ENCODE assay signal across 8 mouse cellular contexts in the genomic region with DNA sequence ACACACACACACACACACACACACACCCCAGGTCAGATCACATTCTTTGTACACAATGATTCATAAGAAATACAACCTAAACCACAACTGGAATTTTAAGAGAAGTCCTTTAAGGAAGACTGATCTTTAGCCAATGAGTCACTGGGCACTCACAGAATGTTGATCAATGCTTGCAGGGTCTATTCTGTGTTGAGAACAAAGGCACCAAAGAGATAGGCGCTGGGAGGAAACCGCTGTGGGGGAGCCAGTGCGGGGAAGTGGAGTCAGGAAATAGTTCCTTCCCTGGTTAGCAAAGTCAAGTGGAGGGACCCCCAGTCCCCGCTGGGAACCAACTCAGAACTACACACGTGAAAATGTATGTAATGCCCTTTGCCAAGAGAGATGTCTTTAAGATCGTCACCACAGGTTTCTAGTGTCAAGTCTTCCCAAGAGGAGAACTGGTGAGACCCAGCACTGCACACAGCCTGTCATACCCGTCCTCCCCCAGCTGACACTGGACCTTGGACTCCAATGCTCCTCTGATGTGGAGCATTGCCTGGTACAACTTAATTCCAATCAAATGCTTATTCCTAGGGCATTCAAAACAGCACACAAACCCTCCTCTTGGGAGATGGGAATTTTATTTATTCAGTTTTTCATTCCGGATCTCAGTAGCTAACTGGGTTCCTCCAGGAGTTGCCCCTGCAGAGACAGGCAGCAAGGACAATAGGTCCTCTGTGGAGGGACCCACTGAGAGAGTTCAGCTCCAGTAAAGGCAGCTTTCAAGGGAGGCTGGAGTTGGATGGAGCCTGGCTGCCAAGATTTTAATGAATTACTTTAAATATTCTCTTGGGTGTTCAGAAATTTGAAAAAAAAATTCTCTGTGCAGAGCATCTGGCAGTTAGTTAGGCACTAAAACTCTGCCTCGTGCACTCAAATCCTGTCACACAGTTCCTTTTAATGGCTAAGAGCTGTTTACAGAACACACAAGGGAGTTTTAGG. TPM values are rescaled to one million over a fixed set of nuclear protein-coding genes. Genes with fewer than 3 reads are reported as not detected.
DNase-seq lines count a peak whose midpoint lies in the region; ATAC-seq and TF ChIP-seq lines count a peak whose summit lies in the region.

No protein-coding gene starts in this region.

- peak; percentile 44; the same call in 1 of the 2 replicates for ATAC-seq in hindbrain, embryonic 13.5 days (ENCODE audit: low FRiP score)
- peak; percentile 62; the same call in 1 of the 2 replicates for ATAC-seq in midbrain, postnatal 0 days (ENCODE audit: low FRiP score)
- no peak for ATAC-seq in megakaryocyte progenitor cell, adult 5-6 weeks (replicated peaks; ENCODE audit: poor library complexity)

- WGBS in hindbrain, embryonic 13.5 days = 12% methylated on average over 9 of the region's 9 CpGs
- WGBS in midbrain, postnatal 0 days = 24% methylated on average over 9 of the region's 9 CpGs
- WGBS in heart, adult 2 months = 41% methylated on average over 9 of the region's 9 CpGs

- H3K4me3 ChIP-seq in hindbrain, embryonic 13.5 days = no peak overlapping the region
- H3K4me3 ChIP-seq in midbrain, postnatal 0 days (ENCODE audit: low read depth, low read length) = no peak overlapping the region
- no peak overlapping the region for H3K4me3 ChIP-seq in heart, adult 2 months

- H3K27me3 ChIP-seq in hindbrain, embryonic 13.5 days = no peaks in the 10 kb centered on the region
- no peaks in the 10 kb centered on the region for H3K27me3 ChIP-seq in midbrain, postnatal 0 days (ENCODE audit: insufficient read depth, low read length)
- no peaks in the 10 kb centered on the region for H3K27me3 ChIP-seq in heart, adult 2 months (ENCODE audit: control insufficient read depth, insufficient read depth, low read length)

- no peak overlapping the region for H3K9ac ChIP-seq in hindbrain, embryonic 13.5 days
- no peak overlapping the region for H3K9ac ChIP-seq in midbrain, postnatal 0 days (replicated peaks; ENCODE audit: low read length, poor library complexity, severe bottlenecking)
- H3K9ac ChIP-seq in heart, adult 2 months (ENCODE audit: low read depth, low read length) = no peak overlapping the region

- no peak for TF ChIP-seq CTCF in midbrain, postnatal 0 days (IDR thresholded peaks at IDR 0.05)
- TF ChIP-seq CTCF in heart, adult 2 months (IDR thresholded peaks at IDR 0.05) = no peak

- H3K4me1 ChIP-seq in hindbrain, embryonic 13.5 days (replicated peaks) = peaks cover 36% of the 10 kb centered on the region
- 0 out of 2 replicates have a peak, but pooled peaks cover 8% of the 10 kb centered on the region for H3K4me1 ChIP-seq in midbrain, postnatal 0 days (ENCODE audit: insufficient read depth, low read length)
- H3K4me1 ChIP-seq in heart, adult 2 months (ENCODE audit: control insufficient read depth, insufficient read depth, low read length) = peaks cover 1% of the 10 kb centered on the region; the same call in 1 of the 2 replicates

- H3K36me3 ChIP-seq in hindbrain, embryonic 13.5 days = no peaks in the 10 kb centered on the region
- no peaks in the 10 kb centered on the region for H3K36me3 ChIP-seq in midbrain, postnatal 0 days (ENCODE audit: insufficient read depth, low read length)
- H3K36me3 ChIP-seq in heart, adult 2 months (ENCODE audit: control insufficient read depth, insufficient read depth, low read length) = no peaks in the 10 kb centered on the region

- peaks cover 6% of the 10 kb centered on the region; the same call in 1 of the 2 replicates for H3K9me3 ChIP-seq in hindbrain, embryonic 13.5 days
- H3K9me3 ChIP-seq in midbrain, postnatal 0 days (ENCODE audit: low read length) = 0 out of 2 replicates have a peak, but pooled peaks cover 3% of the 10 kb centered on the region

- intact Hi-C loops in heart, adult 2 months (cut with DNase I) = no loop called here

- TF ChIP-seq EP300 in heart, adult 2 months (IDR thresholded peaks at IDR 0.05; ENCODE audit: insufficient read depth, low read depth, low read length) = no peak

- TF ChIP-seq POLR2A in heart, adult 2 months (IDR thresholded peaks at IDR 0.05; ENCODE audit: insufficient read depth, low read depth, low read length) = no peak

- no peak overlapping the region for H3K4me2 ChIP-seq in hindbrain, embryonic 13.5 days
- H3K4me2 ChIP-seq in midbrain, postnatal 0 days (ENCODE audit: low read depth, low read length, poor library complexity, severe bottlenecking) = no peak overlapping the region

- H3K79me2 ChIP-seq in heart, adult 2 months (replicated peaks; ENCODE audit: control insufficient read depth, insufficient read depth, low read length) = no peaks in the 10 kb centered on the region

- DNase-seq in layer of hippocampus, adult 8-10 months (ENCODE audit: low spot score in 2 of 2) = peak; percentile 22 to 32
- no peak for DNase-seq in layer of hippocampus, postnatal 36 days
- peak; percentile 42 for DNase-seq in embryo, embryonic 10.5 days (ENCODE audit: low spot score)
- peak; percentile 68 for DNase-seq in midbrain, postnatal 0 days (ENCODE audit: low spot score)
- DNase-seq in heart, adult 2 months = no peak
- no peak for DNase-seq in thymus, postnatal 36 days

- peak overlapping the region; percentile 69; the same call in 1 of the 2 replicates for H3K27ac ChIP-seq in hindbrain, embryonic 13.5 days
- H3K27ac ChIP-seq in midbrain, postnatal 0 days (ENCODE audit: low read depth, low read length) = no peak overlapping the region
- no peak overlapping the region for H3K27ac ChIP-seq in heart, adult 2 months

RNA-seq across cellular contexts. Expression of gene Gsap, which starts 10.6 kb away (rescaled TPM):
- 10 to 100 TPM in 3 of 4 experiments, 1 to 10 TPM in 1; 9.0 to 13.9 (median 11.2) TPM for total RNA-seq in layer of hippocampus, adult 8-10 months (2022)
- 1 to 10 TPM; 7.6 to 8.6 TPM for total RNA-seq in layer of hippocampus, postnatal 36 days (2021)
- 9.9 TPM in 2 replicates for polyA plus RNA-seq in hindbrain, embryonic 13.5 days (2015; fragmentation: Nextera tagmentation; extraction: Ambion mirVana)
- total RNA-seq in midbrain, postnatal 0 days (2014; rRNA removed) = 7.2 and 8.2 TPM in 2 replicates
- polyA plus RNA-seq in midbrain, postnatal 0 days (2015; fragmentation: Nextera tagmentation; extraction: Ambion mirVana) = 5.3 and 5.6 TPM in 2 replicates
- 1 to 10 TPM; 3.5 to 3.7 TPM for total RNA-seq in heart, adult 2 months (2021)
- 1.7 and 4.7 TPM in 2 replicates for polyA plus RNA-seq in heart, adult 2 months (2012; rRNA removed)
- total RNA-seq in megakaryocyte progenitor cell, adult 5-6 weeks (2015) = 2.1 and 4.4 TPM in 2 replicates
- 3.8 and 5.6 TPM in 2 replicates for total RNA-seq in megakaryocyte progenitor cell, adult 5-6 weeks (2017)

Comparison
In these comparisons a context has a peak if more than half of its experiments do, and no peak if none do; other contexts are left out.
1. DNase-seq: peak in layer of hippocampus, adult 8-10 months (2 of 2), embryo, embryonic 10.5 days (single experiment) and midbrain, postnatal 0 days (single experiment); none in layer of hippocampus, postnatal 36 days (0 of 2), heart, adult 2 months (0 of 2) and thymus, postnatal 36 days (0 of 2).